Mouse (Mus musculus) CD4-positive, CD25-positive, alpha-beta regulatory T cell, adult 4 months (primary cell): ENCODE data around the gene Gm49353. TPM values are rescaled to one million over a fixed set of nuclear protein-coding genes. Genes with fewer than 3 reads are reported as not detected.

Source experiments
- polyA plus RNA-seq, 2 experiments: library from polyadenylated mRNA; unstranded; fragments of 100-300 nt; shearing (Covaris generic); gene quantifications; one replicate each; pipeline ENCODE4 v1.2.1; 2017

Gm49353 gene
- polyA plus RNA-seq, 2 experiments from 2014 or later: not detected

Other genes with a start within 250 kb of the Gm49353 start
- gene 2310057J18Rik, start 212.7 kb upstream of the Gm49353 start, polyA plus RNA-seq: not detected
- gene Soga3, start 55.1 kb upstream of the Gm49353 start, polyA plus RNA-seq: not detected
- not detected for gene 9330159F19Rik, start 12.7 kb downstream of the Gm49353 start, polyA plus RNA-seq
- gene Echdc1, start 114.2 kb downstream of the Gm49353 start, polyA plus RNA-seq: 10 to 100 TPM; 13.4 to 24.7 TPM
- gene Rnf146, start 163.5 kb downstream of the Gm49353 start, polyA plus RNA-seq: 10 to 100 TPM; 68.6 to 76.4 TPM